Mouse (Mus musculus) lung, embryonic 16.5 days (tissue): ENCODE data around the gene Olfr283. TPM values are rescaled to one million over a fixed set of nuclear protein-coding genes. Genes with fewer than 3 reads are reported as not detected.

Source experiments
- ATAC-seq: fragments of 200-750 bp; cut with Nextera tagmentation; 2 replicates; pipeline ENCODE4 v1.8.0; 2017; ENCODE audit warnings: low read depth, mild to moderate bottlenecking, moderate library complexity
- H3K27ac ChIP-seq: fragments of 300-500 bp; sonication (generic); 2 replicates; pipeline ENCODE4 v1.5.1; 2014; ENCODE audit warnings: mild to moderate bottlenecking, control low read depth, low read length
- H3K27me3 ChIP-seq: fragments of 300-500 bp; sonication (generic); 2 replicates; pipeline ENCODE4 v1.6.1; 2014; ENCODE audit warnings: low read depth, low read length, mixed read lengths; ENCODE audit not compliant: control insufficient read depth, insufficient read depth
- H3K36me3 ChIP-seq: fragments of 300-500 bp; sonication (generic); 2 replicates; pipeline ENCODE4 v1.6.1; 2014; ENCODE audit warnings: low read length; ENCODE audit not compliant: control insufficient read depth, insufficient read depth
- H3K4me1 ChIP-seq: fragments of 300-500 bp; sonication (generic); replicated peaks from 2 replicates; pipeline ENCODE4 v1.6.1; 2014; ENCODE audit warnings: low read length, mixed read lengths; ENCODE audit not compliant: control insufficient read depth, insufficient read depth
- H3K4me2 ChIP-seq: fragments of 300-500 bp; sonication (generic); 2 replicates; pipeline ENCODE4 v1.6.1; 2014; ENCODE audit warnings: low read depth, low read length, control low read depth
- H3K4me3 ChIP-seq: fragments of 300-500 bp; sonication (generic); 2 replicates; pipeline ENCODE4 v1.5.1; 2014; ENCODE audit warnings: mild to moderate bottlenecking, low read length, control low read depth
- H3K9ac ChIP-seq: fragments of 300-500 bp; sonication (generic); 2 replicates; pipeline ENCODE4 v1.6.1; 2014; ENCODE audit warnings: low read length, control low read depth
- H3K9me3 ChIP-seq: fragments of 300-500 bp; sonication (generic); 2 replicates; pipeline ENCODE4 v1.6.1; 2016; ENCODE audit warnings: low read length; ENCODE audit not compliant: control insufficient read depth
- WGBS: fragments of 180-500 bp; shearing (Covaris S2); extraction: QIAGEN DNeasy Blood & Tissue Kit; methylation state at CpG from one replicate; pipeline ENCODE4 v1.1.7; 2014; 5-methylcytosine and 5-hydroxymethylcytosine counted together
- polyA plus RNA-seq: library from polyadenylated mRNA; unstranded; fragments of >200 nt; fragmentation: Nextera tagmentation; extraction: Ambion mirVana; gene quantifications from 2 replicates; pipeline ENCODE4 v1.2.1, GENCODE M21; 2015

Olfr283 gene
- polyA plus RNA-seq, 1 experiment from 2014 or later, result not detected

DNA sequence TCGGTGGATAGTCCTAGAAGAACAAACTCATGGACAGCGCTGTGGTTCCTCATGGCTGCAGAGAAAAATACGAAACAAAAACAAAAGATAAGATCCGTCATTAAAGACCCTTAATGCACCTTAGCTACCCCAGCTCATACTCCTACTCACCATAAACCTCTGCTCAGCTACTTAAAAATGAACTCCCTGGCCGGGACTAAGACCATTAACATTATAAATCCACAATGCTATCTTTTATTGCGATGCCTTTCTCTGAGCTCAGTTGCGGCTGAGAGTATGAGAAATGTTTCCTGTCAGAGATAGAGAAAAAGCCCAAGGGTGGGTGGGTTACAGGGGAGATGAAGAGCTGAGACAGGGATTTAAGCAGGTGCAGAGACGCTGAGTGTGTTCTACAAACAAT lies 39.9 kb downstream of the Olfr283 start, which contains the start of gene Olfr284:
Olfr284 (minus strand) TSS at position 101 of the 400 bp plus-strand sequence.
- Histone ChIP-seq H3K4me3 (no peak within 1 kb of the TSS), H3K4me1 (no peaks in the 10 kb centered on the region), H3K36me3 (no peaks in the 10 kb centered on the region), H3K27ac (no peak within 1 kb of the TSS), H3K4me2 (no peak within 1 kb of the TSS), H3K9me3 (no peaks in the 10 kb centered on the region), H3K27me3 (no peaks in the 10 kb centered on the region), H3K9ac (no peak within 1 kb of the TSS)
- ATAC-seq, result no peak
- WGBS, result 61% methylated on average over 8 of the region's 8 CpGs

Other genes with a start within 250 kb of the Olfr283 start
- 44.5 and 47.9 TPM in 2 replicates for gene Asb8, start 215.3 kb downstream of the Olfr283 start, polyA plus RNA-seq
- gene Ccdc184, start 213.8 kb downstream of the Olfr283 start, polyA plus RNA-seq, result 0.20 and 0.24 TPM in 2 replicates
- not detected in 2 replicates for gene Olfr288, start 185.4 kb downstream of the Olfr283 start, polyA plus RNA-seq
- not detected in 2 replicates for gene Gm44579, start 160.0 kb downstream of the Olfr283 start, polyA plus RNA-seq
- not detected in 2 replicates for gene Olfr287, start 159.9 kb downstream of the Olfr283 start, polyA plus RNA-seq
- not detected in 2 replicates for gene Olfr286, start 146.5 kb downstream of the Olfr283 start, polyA plus RNA-seq
- not detected in 2 replicates for gene H1fnt, start 123.7 kb downstream of the Olfr283 start, polyA plus RNA-seq
- 0.65 and 0.70 TPM in 2 replicates for gene Zfp641, start 84.8 kb downstream of the Olfr283 start, polyA plus RNA-seq
- gene Olfr285, start 63.6 kb downstream of the Olfr283 start, polyA plus RNA-seq, result not detected in 2 replicates
- not detected in 2 replicates for gene Olfr284, start 40.0 kb downstream of the Olfr283 start, polyA plus RNA-seq
- gene Olfr282, start 50.3 kb upstream of the Olfr283 start, polyA plus RNA-seq, result not detected in 2 replicates
- not detected in 2 replicates for gene Olfr281, start 71.6 kb upstream of the Olfr283 start, polyA plus RNA-seq
- not detected in 2 replicates for gene OR5BS1P, start 89.0 kb upstream of the Olfr283 start, polyA plus RNA-seq
- 0.39 and 0.82 TPM in 2 replicates for gene Lalba, start 101.8 kb upstream of the Olfr283 start, polyA plus RNA-seq
- not detected in 2 replicates for gene Olfr279, start 111.5 kb upstream of the Olfr283 start, polyA plus RNA-seq
- 86.3 and 89.9 TPM in 2 replicates for gene Kansl2, start 153.3 kb upstream of the Olfr283 start, polyA plus RNA-seq
- 51.6 and 64.2 TPM in 2 replicates for gene Ccnt1, start 190.0 kb upstream of the Olfr283 start, polyA plus RNA-seq
- not detected in 2 replicates for gene 4930415O20Rik, start 190.1 kb upstream of the Olfr283 start, polyA plus RNA-seq
- 21.5 and 21.7 TPM in 2 replicates for gene Adcy6, start 229.1 kb upstream of the Olfr283 start, polyA plus RNA-seq
- 21.9 and 22.7 TPM in 2 replicates for gene Cacnb3, start 249.9 kb upstream of the Olfr283 start, polyA plus RNA-seq